Mouse (Mus musculus): ENCODE data around the gene Ifit1bl2.
"Not testable (repeated sequence)": the region's sequence is repeated elsewhere in the genome, so short reads cannot be mapped to it uniquely, and the experiment has no call there.

Gene Ifit1bl2

DNA sequence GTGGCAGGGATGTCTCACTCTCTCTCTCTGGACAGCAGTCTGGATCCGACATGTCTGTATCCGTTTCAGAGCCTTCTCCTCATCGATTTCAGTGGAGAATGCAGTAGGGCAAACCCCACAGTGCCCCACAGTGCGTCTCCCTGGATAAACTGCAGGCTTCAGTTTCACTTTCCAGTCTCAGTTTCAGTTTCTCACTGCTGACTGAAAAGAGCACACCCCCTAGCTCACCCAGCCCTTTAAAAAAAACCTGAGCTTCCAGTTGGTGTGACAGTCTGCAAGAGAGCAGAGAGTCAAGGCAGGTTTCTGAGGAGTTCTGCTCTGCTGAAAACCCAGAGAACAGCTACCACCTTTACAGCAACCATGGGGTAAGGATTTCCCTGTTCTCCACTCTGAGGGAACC, at the start of gene Ifit1bl2, which contains the start of gene Ifit1:
Gene Ifit1bl2 (minus strand): TSS at position 121 of the 400 bp plus-strand sequence.
Gene Ifit1 (plus strand): TSS at position 249 of the 400 bp plus-strand sequence.
- no peak for DNase-seq (ENCODE audit: low read depth, low spot score)

- DNase-seq (ENCODE audit: low read depth, low spot score): no peak
Observed at GRCm38 (mm10) chr19:34685530-34685929, 45.0 kb upstream of the Ifit1bl2 start.

GRCm38 (mm10) chr19:34684857-34685256, 44.3 kb upstream of the Ifit1bl2 start:
- peak; percentile 35 for DNase-seq (ENCODE audit: low read depth, low spot score)

DNA sequence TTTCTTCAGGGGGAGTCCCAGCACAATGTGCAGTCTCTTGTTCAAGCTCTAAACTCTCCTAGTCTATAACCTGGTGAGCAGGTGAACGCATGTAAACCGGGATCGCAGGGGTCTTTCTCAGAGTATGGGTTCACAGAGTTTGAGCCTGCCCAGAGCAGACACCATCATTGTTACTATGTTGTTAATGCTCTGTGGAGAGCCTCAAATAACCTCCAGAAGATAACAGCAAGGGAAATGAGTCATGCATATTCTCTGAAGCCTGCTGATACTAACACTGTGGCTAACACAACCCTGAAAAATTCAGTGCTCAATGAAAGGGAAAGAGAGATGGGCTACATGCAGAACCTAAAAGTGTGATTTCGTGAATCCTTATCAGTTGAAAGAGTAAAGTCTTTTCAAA, 37.9 kb upstream of the Ifit1bl2 start:
- no peak for DNase-seq (ENCODE audit: low read depth, low spot score)

DNA sequence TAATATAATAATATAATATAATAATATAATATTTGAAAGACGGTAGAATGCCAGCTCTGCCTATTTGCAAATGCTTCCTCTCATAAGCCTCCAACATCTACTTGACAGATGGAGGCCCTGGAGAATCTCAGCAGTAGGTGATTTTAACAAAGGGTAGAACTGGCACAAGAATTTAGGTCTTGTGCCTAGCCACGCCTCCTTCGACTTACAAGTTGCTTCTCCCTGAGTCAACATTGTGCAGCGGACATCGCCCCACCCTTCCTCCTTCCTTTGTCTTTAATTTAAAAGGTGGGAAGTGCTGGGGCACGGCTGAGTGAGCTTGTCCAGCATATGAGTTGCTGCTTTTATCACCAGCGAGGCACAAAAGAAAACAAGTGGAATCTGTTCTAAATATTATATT, 32.9 kb upstream of the Ifit1bl2 start:
- no peak for DNase-seq (ENCODE audit: low read depth, low spot score)

DNA sequence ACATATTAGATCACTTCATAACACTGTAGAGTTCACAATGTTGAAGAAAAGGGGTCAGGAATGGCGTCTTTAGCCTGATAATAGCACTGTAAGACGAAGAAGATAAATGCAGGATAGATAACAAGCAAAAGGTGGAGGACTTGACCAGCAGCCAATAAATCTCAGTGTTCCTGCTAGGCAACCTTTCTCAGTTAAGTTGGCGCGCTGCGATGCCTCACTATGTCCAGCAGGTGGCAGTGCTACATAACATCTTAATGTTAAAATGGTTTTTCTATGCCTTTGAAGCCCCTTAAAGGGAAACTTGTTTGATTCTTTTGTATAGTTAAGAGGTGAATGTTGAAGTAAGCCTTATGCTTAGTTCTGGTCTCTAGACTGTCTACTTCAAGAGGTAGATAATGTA, 25.6 kb upstream of the Ifit1bl2 start:
- peak; percentile 78 for DNase-seq (ENCODE audit: low read depth, low spot score)

DNA sequence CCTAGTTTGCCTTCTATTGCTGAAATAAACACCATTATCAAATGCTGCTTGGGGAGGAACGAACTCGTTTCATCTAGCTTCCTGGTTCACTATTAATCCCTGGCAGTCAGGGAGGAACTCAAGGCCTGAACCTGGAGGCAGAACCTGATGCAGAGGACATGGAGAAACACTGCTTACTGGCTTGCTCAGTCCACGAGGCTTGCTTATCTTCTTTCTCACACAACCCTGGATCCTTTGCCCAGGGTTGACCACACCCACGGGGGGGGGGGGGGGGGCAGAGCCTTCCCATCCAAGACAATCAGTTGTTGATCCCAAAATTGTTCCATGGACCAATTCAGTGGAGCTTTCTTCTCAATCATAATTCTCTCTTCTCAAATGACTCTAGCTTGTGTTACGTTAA, 22.2 kb upstream of the Ifit1bl2 start:
- DNase-seq (ENCODE audit: low read depth, low spot score): no peak

DNA sequence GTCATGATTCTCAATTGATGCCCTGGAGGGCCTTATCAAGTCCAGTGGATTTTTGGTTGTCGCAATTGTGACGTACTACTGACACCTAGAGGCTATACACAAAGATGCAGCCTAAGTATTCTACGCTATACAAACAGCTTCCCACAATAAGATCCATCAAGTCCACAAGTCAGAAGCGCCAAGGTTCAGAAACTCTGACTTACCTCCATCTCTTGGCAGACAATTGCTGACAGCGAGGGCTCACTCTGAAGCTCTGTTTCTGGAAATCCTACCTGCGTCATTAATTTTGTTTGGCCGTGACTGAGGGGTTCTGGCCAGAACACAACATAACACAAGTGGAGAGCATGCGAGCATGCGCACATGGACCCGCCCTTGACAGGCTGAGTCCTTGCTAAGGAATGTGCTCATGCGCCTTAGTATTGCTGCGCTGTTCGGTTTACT, 21.5 kb upstream of the Ifit1bl2 start:
- DNase-seq (ENCODE audit: low read depth, low spot score): peak; percentile 71

DNA sequence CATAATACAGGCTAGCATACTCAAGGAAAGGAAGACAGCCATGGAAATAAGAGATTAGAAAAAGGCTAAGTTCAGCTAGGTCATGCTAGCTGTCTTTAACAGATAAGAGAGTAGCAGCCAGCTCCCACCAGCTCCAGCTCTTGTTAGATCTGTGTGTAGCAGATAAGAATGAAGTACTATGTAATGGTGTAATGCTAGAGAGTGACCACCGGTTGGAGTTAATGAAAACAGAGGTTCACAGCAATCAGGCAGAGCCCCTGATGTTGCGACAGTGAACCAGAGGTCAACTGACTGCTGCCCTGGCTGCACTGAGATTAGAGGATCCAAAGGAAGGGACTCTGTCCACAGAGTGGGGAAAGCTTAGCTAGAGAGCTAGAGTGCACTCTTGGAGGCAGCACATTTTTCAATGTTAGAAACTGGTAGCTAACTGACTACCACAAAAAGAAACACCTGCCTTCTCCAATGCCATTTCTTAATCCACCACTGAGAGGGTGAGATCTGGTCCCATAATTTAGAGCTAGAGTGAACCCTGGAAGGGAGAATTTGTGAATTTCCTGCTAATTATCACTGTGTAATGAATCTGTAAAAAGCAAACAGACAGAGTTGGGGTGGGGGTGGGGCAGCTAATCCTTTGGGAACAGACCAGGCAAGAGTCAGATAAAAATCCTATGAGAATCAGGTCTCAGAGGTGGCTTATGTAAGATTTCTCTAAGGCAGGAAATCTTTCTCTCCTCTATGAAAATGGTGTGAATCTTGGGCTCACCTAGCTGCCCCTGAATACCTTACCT, 16.2 kb upstream of the Ifit1bl2 start:
- DNase-seq (ENCODE audit: low read depth, low spot score): no peak

DNA sequence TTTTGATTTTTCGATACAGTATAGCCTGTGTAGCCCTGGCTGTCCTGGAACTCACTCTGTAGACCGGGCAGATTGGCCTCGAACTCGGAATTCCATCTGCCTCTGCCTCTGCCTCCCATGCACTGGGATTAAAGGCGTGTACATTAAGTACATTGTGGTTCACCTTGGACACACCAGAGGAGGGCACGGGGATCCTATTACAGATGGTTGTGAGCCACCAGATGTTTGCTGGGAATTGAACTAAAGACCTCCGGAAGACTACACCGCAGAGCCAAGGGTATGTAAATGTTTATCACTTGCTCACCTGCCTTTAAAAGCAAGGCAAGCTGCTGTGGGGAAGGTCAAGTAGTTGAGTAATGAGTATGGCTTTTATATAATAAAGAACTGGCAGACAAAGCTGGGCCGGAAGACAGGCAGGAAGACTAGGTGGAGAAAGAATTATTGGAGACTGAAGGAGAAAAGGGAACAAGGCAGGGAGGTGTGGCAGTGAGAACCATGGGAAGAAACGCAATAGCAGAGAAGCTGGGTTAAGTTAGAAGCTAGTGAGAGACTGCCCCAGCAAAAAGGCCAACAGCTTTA, 14.8 kb upstream of the Ifit1bl2 start:
- no peak for DNase-seq (ENCODE audit: low read depth, low spot score)

- DNase-seq (ENCODE audit: low read depth, low spot score): no peak
Observed at GRCm38 (mm10) chr19:34650997-34651396, 10.5 kb upstream of the Ifit1bl2 start.

- no peak for DNase-seq (ENCODE audit: low read depth, low spot score)
Observed at GRCm38 (mm10) chr19:34650276-34650675, 9.7 kb upstream of the Ifit1bl2 start.

GRCm38 (mm10) chr19:34647630-34648029, 7.1 kb upstream of the Ifit1bl2 start:
- not testable (repeated sequence) for DNase-seq (ENCODE audit: low read depth, low spot score)

- no peak for DNase-seq (ENCODE audit: low read depth, low spot score)
Observed at GRCm38 (mm10) chr19:34642616-34643015, 2.1 kb upstream of the Ifit1bl2 start.

DNA sequence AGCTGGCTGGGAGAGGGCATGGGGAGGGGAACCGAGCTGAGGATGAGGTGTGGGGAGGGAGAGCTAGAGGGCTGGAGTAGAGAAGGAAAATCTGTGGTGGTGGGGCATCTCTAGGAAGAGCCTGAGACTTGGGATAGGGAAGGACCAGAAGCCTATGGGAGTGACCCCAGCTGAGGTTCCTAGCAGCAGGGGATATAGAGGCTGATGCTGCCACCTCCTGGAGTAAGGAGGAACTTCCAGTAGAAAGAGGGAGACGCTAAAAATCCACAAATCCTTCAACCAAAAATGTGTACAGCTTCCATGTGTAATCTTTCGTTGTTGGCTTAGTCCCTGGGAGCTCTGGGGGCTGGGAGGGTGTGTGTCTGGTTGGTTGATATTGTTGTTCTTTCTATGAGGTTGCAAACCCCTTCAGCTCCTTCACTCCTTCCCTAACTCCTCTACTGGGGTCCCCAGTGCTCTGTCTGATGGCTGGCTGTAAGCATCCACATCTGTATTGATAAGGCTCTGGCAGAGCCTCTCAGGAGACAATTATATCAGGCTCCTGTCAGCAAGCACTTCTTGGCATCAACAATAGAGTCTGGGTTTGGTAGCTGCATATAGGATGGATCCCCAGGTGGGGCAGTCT, 3.5 kb downstream of the Ifit1bl2 start:
- DNase-seq (ENCODE audit: low read depth, low spot score): peak; percentile 61

- DNase-seq (ENCODE audit: low read depth, low spot score): no peak
Observed at GRCm38 (mm10) chr19:34633484-34633883, 7.1 kb downstream of the Ifit1bl2 start.

DNA sequence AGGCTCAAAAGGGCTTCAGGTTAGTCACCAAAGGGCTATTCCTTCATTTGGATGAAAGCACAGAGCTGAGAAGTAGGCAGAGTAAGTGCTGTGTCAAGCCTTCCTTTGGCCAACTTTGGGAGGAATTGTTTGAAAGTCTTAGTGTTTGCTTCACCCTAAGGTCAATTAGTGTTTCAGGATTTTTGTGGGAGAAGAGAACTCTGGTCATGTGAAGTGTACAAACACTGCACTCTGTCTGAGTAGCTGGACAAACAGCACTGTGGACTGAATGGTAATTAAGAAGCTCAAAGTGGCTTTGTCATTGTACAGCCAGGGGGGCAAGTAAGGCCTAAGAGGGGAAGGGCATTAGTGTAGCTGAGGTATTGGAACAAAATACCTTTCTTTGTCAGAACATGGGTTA, 9.1 kb downstream of the Ifit1bl2 start:
- DNase-seq (ENCODE audit: low read depth, low spot score): no peak

- DNase-seq (ENCODE audit: low read depth, low spot score): no peak
Observed at GRCm38 (mm10) chr19:34627496-34627895, 13.0 kb downstream of the Ifit1bl2 start.

- no peak for DNase-seq (ENCODE audit: low read depth, low spot score)
Observed at GRCm38 (mm10) chr19:34624663-34625062, 15.9 kb downstream of the Ifit1bl2 start.

GRCm38 (mm10) chr19:34623781-34624180, 16.8 kb downstream of the Ifit1bl2 start:
- no peak for DNase-seq (ENCODE audit: low read depth, low spot score)

DNA sequence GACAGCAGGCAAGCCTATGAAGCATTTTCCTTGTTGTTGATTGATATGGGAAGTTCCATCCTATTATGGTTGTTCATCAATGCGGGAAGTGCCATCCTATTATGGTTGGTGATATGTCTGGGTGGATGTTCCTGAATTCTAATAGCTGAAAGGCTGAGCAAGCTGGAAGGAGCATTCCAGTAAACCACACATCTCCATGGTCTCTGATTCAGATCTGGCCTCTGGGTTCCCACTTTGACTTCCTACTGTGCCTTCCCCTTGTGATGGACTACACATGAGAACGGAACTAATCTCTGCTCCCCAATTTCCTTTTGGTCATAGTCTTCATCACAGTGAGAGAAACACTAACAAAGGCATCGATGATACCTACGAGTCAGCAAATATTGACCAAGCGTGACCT, 19.7 kb downstream of the Ifit1bl2 start:
- no peak for DNase-seq (ENCODE audit: low read depth, low spot score)

DNA sequence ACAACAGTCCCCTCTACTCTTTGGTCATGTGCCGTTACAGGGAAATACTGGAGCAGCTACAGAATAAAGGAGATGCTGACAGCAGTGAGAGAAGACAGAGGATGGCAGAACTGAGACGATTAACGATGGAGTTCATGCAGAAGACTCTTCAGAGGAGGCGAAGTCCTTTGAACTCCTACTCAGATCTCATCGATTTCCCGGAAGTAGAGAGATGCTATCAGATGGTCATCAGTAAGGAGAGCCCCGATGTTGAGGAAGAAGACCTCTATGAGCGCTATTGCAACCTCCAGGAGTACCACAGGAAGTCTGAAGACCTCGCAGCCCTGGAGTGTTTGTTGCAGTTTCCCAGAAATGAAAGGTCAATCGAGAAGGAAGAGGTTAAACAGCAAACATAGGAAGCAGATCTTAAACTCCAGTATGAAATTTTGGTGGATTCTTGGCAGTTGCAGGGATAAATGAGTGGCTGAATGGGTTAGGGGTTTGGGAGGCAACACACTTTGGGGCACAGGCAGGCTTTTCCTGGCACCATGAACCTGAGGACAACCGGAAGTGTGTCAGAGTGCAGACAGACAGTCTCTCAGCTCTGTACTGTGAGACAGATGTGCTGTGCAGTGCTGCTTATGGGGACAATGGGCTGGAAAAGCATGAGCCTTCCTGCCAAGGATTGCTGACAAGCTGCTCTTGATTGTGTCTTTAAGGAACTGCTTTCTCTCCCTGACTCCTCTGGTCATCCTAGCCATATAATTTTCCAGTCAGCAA, 28.1 kb downstream of the Ifit1bl2 start:
- not testable (repeated sequence) for DNase-seq (ENCODE audit: low read depth, low spot score)

Data from forelimb bud, embryonic 11.5 days (tissue).